Comparison of ENCODE assay signal across 10 mouse cellular contexts in genomic region chr3:117577349-117577748, GRCm38 (mm10). TPM values are rescaled to one million over a fixed set of nuclear protein-coding genes. Genes with fewer than 3 reads are reported as not detected.
A peak's percentile ranks its signal among the peaks of the same experiment; 100 is the strongest.
DNase-seq lines count a peak whose midpoint lies in the region; ATAC-seq lines count a peak whose summit lies in the region.
"Had no signal": no experiment of that assay in that cellular context is flagged by ENCODE, and none has a peak within 500 bp of the region (broad histone marks: within the 10 kb centered on the region; RNA-seq: fewer than 3 reads in every experiment).

No protein-coding gene starts in this region.

- peak overlapping the region; percentile 98; the same call in 1 of the 2 replicates for H3K4me2 ChIP-seq in heart, embryonic 15.5 days
- peak overlapping the region; percentile 80 for H3K4me2 ChIP-seq in hindbrain, embryonic 16.5 days (ENCODE audit: low read length)

- no peaks in the 10 kb centered on the region for H3K36me3 ChIP-seq in heart, embryonic 15.5 days
- H3K36me3 ChIP-seq in hindbrain, embryonic 16.5 days (ENCODE audit: control insufficient read depth, insufficient read depth, low read length), result no peaks in the 10 kb centered on the region

- no peak overlapping the region for H3K9ac ChIP-seq in heart, embryonic 15.5 days
- no peak overlapping the region for H3K9ac ChIP-seq in hindbrain, embryonic 16.5 days (ENCODE audit: low read depth, low read length)

- DNase-seq in cerebellum, adult 9-10 months, result peak; percentile 11
- no peak for DNase-seq in cerebellum, adult 8-10 months
- DNase-seq in heart, adult 8-10 months (ENCODE audit: low spot score), result no peak
- peak; percentile 63 for DNase-seq in lung, postnatal 10 days
- no peak for DNase-seq in lung, postnatal 36 days
- no peak for DNase-seq in thymus, postnatal 4 days

- no peak overlapping the region for H3K4me3 ChIP-seq in heart, embryonic 15.5 days
- no peak overlapping the region for H3K4me3 ChIP-seq in hindbrain, embryonic 16.5 days (ENCODE audit: low read length)
- H3K4me3 ChIP-seq: megakaryocyte, embryonic 14.5 days had no signal

- WGBS in heart, embryonic 15.5 days, result 89% methylated on average over 2 of the region's 2 CpGs
- 94% methylated on average over 2 of the region's 2 CpGs for WGBS in hindbrain, embryonic 16.5 days

- ATAC-seq in heart, embryonic 15.5 days (replicated peaks; ENCODE audit: insufficient number of reproducible peaks, insufficient read depth, low FRiP score, low read depth), result no peak
- ATAC-seq in hindbrain, embryonic 16.5 days, result no peak

- H3K27ac ChIP-seq in heart, embryonic 15.5 days, result no peak overlapping the region
- no peak overlapping the region for H3K27ac ChIP-seq in hindbrain, embryonic 16.5 days (ENCODE audit: low read depth, low read length)

- H3K27me3 ChIP-seq in heart, embryonic 15.5 days, result peaks cover 13% of the 10 kb centered on the region; the same call in 1 of the 2 replicates
- no peaks in the 10 kb centered on the region for H3K27me3 ChIP-seq in hindbrain, embryonic 16.5 days (replicated peaks; ENCODE audit: control insufficient read depth, insufficient read depth, low read length)

- no peaks in the 10 kb centered on the region for H3K9me3 ChIP-seq in heart, embryonic 15.5 days (replicated peaks)
- no peaks in the 10 kb centered on the region for H3K9me3 ChIP-seq in hindbrain, embryonic 16.5 days (ENCODE audit: control insufficient read depth, low read length)

- H3K4me1 ChIP-seq in heart, embryonic 15.5 days (replicated peaks), result peaks cover 20% of the 10 kb centered on the region
- no peaks in the 10 kb centered on the region; the same call in none of the 2 replicates for H3K4me1 ChIP-seq in hindbrain, embryonic 16.5 days (ENCODE audit: control insufficient read depth, insufficient read depth, low read depth, low read length)

RNA-seq across cellular contexts. Expression of gene Plppr5, which starts 2.7 kb away (rescaled TPM):
- 2.7 and 2.8 TPM in 2 replicates for polyA plus RNA-seq in heart, embryonic 15.5 days (2015; fragmentation: Nextera tagmentation; extraction: Ambion mirVana)
- under 1 TPM; 0.09 to 0.28 (median 0.21) TPM for total RNA-seq in heart, adult 8-10 months (2022)
- polyA plus RNA-seq in hindbrain, embryonic 16.5 days (2015; fragmentation: Nextera tagmentation; extraction: Ambion mirVana), result 8.4 and 8.8 TPM in 2 replicates
- total RNA-seq: MEL had no signal

Comparison
In these comparisons a context has a peak if more than half of its experiments do, and no peak if none do; other contexts are left out.
1. DNase-seq: peak in cerebellum, adult 9-10 months (single experiment) and lung, postnatal 10 days (single experiment); none in cerebellum, adult 8-10 months (single experiment), heart, adult 8-10 months (single experiment), lung, postnatal 36 days (single experiment) and thymus, postnatal 4 days (single experiment).